Mouse (Mus musculus): Measurements from ENCODE around the gene Bcas3. TPM values are rescaled to one million over a fixed set of nuclear protein-coding genes. Genes with fewer than 3 reads are reported as not detected.

Bcas3 gene
- polyA plus RNA-seq, 1 experiment from 2014 or later: 31.5 TPM

GRCm38 (mm10) chr11:85334778-85335177, 18.2 kb upstream of the Bcas3 start:
- 0 out of 2 replicates have a peak, but pooled peaks have one; percentile 13 for ATAC-seq (replicated peaks; ENCODE audit: low FRiP score, low read depth)
- no peak overlapping the region for H3K27ac ChIP-seq
- TF ChIP-seq CTCF (IDR thresholded peaks at IDR 0.05; ENCODE audit: low read depth): peak; percentile 76
- no peaks in the 10 kb centered on the region for H3K4me1 ChIP-seq (replicated peaks; ENCODE audit: insufficient read depth, low read length)
- DNase-seq (ENCODE audit: low spot score): peak; percentile 52
- no peak overlapping the region for H3K4me2 ChIP-seq (ENCODE audit: low read length)
- no peaks in the 10 kb centered on the region for H3K27me3 ChIP-seq (ENCODE audit: insufficient read depth, low read length)
- H3K4me3 ChIP-seq (replicated peaks; ENCODE audit: low read depth, low read length): no peak overlapping the region
- 47% methylated on average over 4 of the region's 4 CpGs for WGBS
- no peaks in the 10 kb centered on the region for H3K9me3 ChIP-seq (replicated peaks; ENCODE audit: low read length)
- peaks cover 50% of the 10 kb centered on the region for H3K36me3 ChIP-seq (ENCODE audit: insufficient read depth, low read length)
- H3K9ac ChIP-seq (ENCODE audit: low read depth, low read length): no peak overlapping the region

GRCm38 (mm10) chr11:85339173-85339831, 13.7 kb upstream of the Bcas3 start:
- no peak for ATAC-seq (replicated peaks; ENCODE audit: low FRiP score, low read depth)
- Histone ChIP-seq H3K4me2 (ENCODE audit: low read length) (no peak overlapping the region), H3K4me1 (replicated peaks; ENCODE audit: insufficient read depth, low read length) (no peaks in the 10 kb centered on the region), H3K27ac (no peak overlapping the region), H3K27me3 (ENCODE audit: insufficient read depth, low read length) (no peaks in the 10 kb centered on the region), H3K9ac (ENCODE audit: low read depth, low read length) (no peak overlapping the region), H3K9me3 (replicated peaks; ENCODE audit: low read length) (no peaks in the 10 kb centered on the region), H3K4me3 (replicated peaks; ENCODE audit: low read depth, low read length) (no peak overlapping the region), H3K36me3 (ENCODE audit: insufficient read depth, low read length) (peaks cover 54% of the 10 kb centered on the region)
- no peak for TF ChIP-seq CTCF (IDR thresholded peaks at IDR 0.05; ENCODE audit: low read depth)
- no peak for DNase-seq (ENCODE audit: low spot score)
- 96% methylated on average over 6 of the region's 6 CpGs for WGBS

DNA sequence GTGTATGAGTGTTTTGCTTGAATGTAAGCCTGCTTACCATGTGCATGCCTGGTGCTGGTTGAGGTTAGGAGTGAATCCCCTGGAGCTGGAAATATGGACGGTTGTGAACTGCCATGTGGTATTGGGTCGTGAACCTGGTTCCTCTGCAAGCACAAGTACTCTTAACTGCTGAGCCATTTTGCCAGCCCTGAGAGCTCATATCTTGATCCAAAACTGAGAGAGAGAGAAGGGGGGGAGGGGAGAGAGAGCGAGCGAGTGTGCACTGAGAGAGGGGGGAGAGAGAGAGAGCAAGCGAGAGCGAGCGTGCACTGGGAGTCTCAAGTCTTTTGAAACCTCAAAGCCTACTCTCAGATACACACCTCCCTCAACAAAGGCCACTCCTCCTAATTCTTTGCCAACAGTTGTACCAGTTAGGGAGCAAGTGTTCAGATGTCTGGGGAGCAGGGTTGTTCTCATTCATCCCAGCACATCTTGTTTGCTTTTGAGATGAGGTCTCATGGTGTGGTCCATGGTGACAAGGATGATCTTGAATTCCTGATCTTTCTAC, 12.8 kb upstream of the Bcas3 start:
- Histone ChIP-seq H3K36me3 (ENCODE audit: insufficient read depth, low read length) (peaks cover 51% of the 10 kb centered on the region), H3K4me1 (replicated peaks; ENCODE audit: insufficient read depth, low read length) (no peaks in the 10 kb centered on the region), H3K9me3 (replicated peaks; ENCODE audit: low read length) (no peaks in the 10 kb centered on the region), H3K27ac (no peak overlapping the region), H3K4me2 (ENCODE audit: low read length) (no peak overlapping the region), H3K27me3 (ENCODE audit: insufficient read depth, low read length) (no peaks in the 10 kb centered on the region), H3K9ac (ENCODE audit: low read depth, low read length) (no peak overlapping the region), H3K4me3 (replicated peaks; ENCODE audit: low read depth, low read length) (no peak overlapping the region)
- TF ChIP-seq CTCF (IDR thresholded peaks at IDR 0.05; ENCODE audit: low read depth): no peak
- DNase-seq (ENCODE audit: low spot score): no peak
- no peak for ATAC-seq (replicated peaks; ENCODE audit: low FRiP score, low read depth)
- 89% methylated on average over 7 of the region's 7 CpGs for WGBS

DNA sequence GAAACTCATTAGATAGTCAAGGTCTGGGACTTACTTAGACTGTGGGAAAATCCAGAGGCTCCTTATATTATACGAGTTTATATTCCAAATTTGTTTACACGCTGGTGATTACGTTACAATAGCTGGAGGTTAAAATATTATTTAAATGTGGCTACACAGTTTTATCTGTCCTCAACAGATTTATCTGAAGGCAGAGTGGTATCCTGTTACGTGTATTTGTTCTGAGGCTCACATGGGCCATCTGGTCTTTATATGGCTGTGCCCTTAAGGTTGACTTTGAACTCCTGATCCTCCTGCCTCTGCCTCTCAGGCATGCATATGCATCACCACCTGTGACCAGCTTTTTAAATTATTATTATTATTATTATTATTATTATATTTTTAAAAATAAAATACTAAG, 852 bp downstream of the Bcas3 start:
- no peaks in the 10 kb centered on the region for H3K4me1 ChIP-seq (replicated peaks; ENCODE audit: insufficient read depth, low read length)
- no peaks in the 10 kb centered on the region for H3K27me3 ChIP-seq (ENCODE audit: insufficient read depth, low read length)
- no peak for ATAC-seq (replicated peaks; ENCODE audit: low FRiP score, low read depth)
- TF ChIP-seq CTCF (IDR thresholded peaks at IDR 0.05; ENCODE audit: low read depth): no peak
- H3K4me2 ChIP-seq (ENCODE audit: low read length): peak overlapping the region; percentile 75
- H3K4me3 ChIP-seq (replicated peaks; ENCODE audit: low read depth, low read length): peak overlapping the region; percentile 69; the same call in 1 of the 2 replicates
- peaks cover 3% of the 10 kb centered on the region; the same call in 1 of the 2 replicates for H3K36me3 ChIP-seq (ENCODE audit: insufficient read depth, low read length)
- no peak overlapping the region for H3K27ac ChIP-seq
- H3K9ac ChIP-seq (ENCODE audit: low read depth, low read length): peak overlapping the region; percentile 71; the same call in 1 of the 2 replicates
- WGBS: 67% methylated on average over 4 of the region's 4 CpGs
- H3K9me3 ChIP-seq (replicated peaks; ENCODE audit: low read length): no peaks in the 10 kb centered on the region
- no peak for DNase-seq (ENCODE audit: low spot score)

DNA sequence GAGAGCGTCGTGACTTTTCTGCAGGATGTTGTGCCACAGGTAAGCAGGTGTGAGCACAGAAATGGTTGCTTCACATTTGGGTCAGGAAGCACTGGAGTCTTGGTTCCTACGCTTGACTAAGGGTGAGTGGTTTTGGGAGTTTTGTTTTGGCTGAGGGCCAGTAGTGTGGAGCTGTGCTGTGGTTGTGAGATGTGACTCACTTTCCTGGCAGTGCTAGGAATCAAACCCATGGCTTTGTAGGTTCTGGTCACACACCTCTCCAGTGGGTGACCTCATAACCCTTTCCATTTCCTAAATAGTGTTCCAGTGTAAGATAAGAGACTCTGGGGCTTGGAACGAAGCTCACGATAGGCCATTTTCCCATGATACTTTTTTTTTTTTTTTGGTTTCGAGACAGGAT, 6.7 kb downstream of the Bcas3 start:
- DNase-seq (ENCODE audit: low spot score) (no peak), ATAC-seq (replicated peaks; ENCODE audit: low FRiP score, low read depth) (no peak)
- TF ChIP-seq CTCF (IDR thresholded peaks at IDR 0.05; ENCODE audit: low read depth): no peak
- no peak overlapping the region for H3K27ac ChIP-seq
- no peaks in the 10 kb centered on the region for H3K27me3 ChIP-seq (ENCODE audit: insufficient read depth, low read length)
- H3K4me2 ChIP-seq (ENCODE audit: low read length): no peak overlapping the region
- H3K4me3 ChIP-seq (replicated peaks; ENCODE audit: low read depth, low read length): no peak overlapping the region
- no peaks in the 10 kb centered on the region for H3K9me3 ChIP-seq (replicated peaks; ENCODE audit: low read length)
- H3K4me1 ChIP-seq (replicated peaks; ENCODE audit: insufficient read depth, low read length): no peaks in the 10 kb centered on the region
- peaks cover 17% of the 10 kb centered on the region for H3K36me3 ChIP-seq (ENCODE audit: insufficient read depth, low read length)
- H3K9ac ChIP-seq (ENCODE audit: low read depth, low read length): no peak overlapping the region
- WGBS: 91% methylated on average over 6 of the region's 6 CpGs

GRCm38 (mm10) chr11:85361621-85362020, 8.7 kb downstream of the Bcas3 start:
- Histone ChIP-seq H3K27ac (no peak overlapping the region), H3K9ac (ENCODE audit: low read depth, low read length) (no peak overlapping the region), H3K9me3 (replicated peaks; ENCODE audit: low read length) (no peaks in the 10 kb centered on the region), H3K4me1 (replicated peaks; ENCODE audit: insufficient read depth, low read length) (no peaks in the 10 kb centered on the region), H3K36me3 (ENCODE audit: insufficient read depth, low read length) (peaks cover 28% of the 10 kb centered on the region), H3K4me3 (replicated peaks; ENCODE audit: low read depth, low read length) (no peak overlapping the region), H3K27me3 (ENCODE audit: insufficient read depth, low read length) (no peaks in the 10 kb centered on the region), H3K4me2 (ENCODE audit: low read length) (no peak overlapping the region)
- WGBS: 85% methylated on average over 8 of the region's 8 CpGs
- TF ChIP-seq CTCF (IDR thresholded peaks at IDR 0.05; ENCODE audit: low read depth): no peak
- ATAC-seq (replicated peaks; ENCODE audit: low FRiP score, low read depth) (no peak), DNase-seq (ENCODE audit: low spot score) (no peak)
